Mouse (Mus musculus): ENCODE results near the gene Ppcdc.

GRCm38 (mm10) chr9:57466101-57466500, 26.2 kb upstream of the Ppcdc start:
- no peak for TF ChIP-seq CTCF (IDR thresholded peaks at IDR 0.05; ENCODE audit: low read depth)
- no peak for TF ChIP-seq EP300 (IDR thresholded peaks at IDR 0.05; ENCODE audit: low read depth)
